Mouse (Mus musculus) heart, embryonic 12.5 days (tissue): ENCODE results near the gene Nkx2-1. TPM values are rescaled to one million over a fixed set of nuclear protein-coding genes. Genes with fewer than 3 reads are reported as not detected.

Source experiments
- polyA plus RNA-seq: library from polyadenylated mRNA; unstranded; fragments of >200 nt; fragmentation: Nextera tagmentation; extraction: Ambion mirVana; gene quantifications from 2 replicates; pipeline ENCODE4 v1.2.1, GENCODE M21; 2016

Gene Nkx2-1
- polyA plus RNA-seq, 1 experiment from 2014 or later = 0.11 TPM

Other genes with a start within 250 kb of the Nkx2-1 start
- gene Mbip, start 191.0 kb downstream of the Nkx2-1 start, polyA plus RNA-seq = 22.3 and 23.3 TPM in 2 replicates
- gene Nkx2-9, start 76.4 kb upstream of the Nkx2-1 start, polyA plus RNA-seq = 0.13 and 0.45 TPM in 2 replicates
- gene Pax9, start 154.9 kb upstream of the Nkx2-1 start, polyA plus RNA-seq = 0.06 TPM in 1 of 2 replicates, not detected in the other